Mouse (Mus musculus) kidney, embryonic 16.5 days (tissue): Measurements from ENCODE around the gene Vsig10. TPM values are rescaled to one million over a fixed set of nuclear protein-coding genes. Genes with fewer than 3 reads are reported as not detected.
"Not testable (repeated sequence)": the region's sequence is repeated elsewhere in the genome, so short reads cannot be mapped to it uniquely, and the experiment has no call there.

Source experiments
- ATAC-seq: fragments of 200-750 bp; cut with Nextera tagmentation; 2 replicates; pipeline ENCODE4 v1.8.0; 2017; ENCODE audit warnings: moderate TSS enrichment; ENCODE audit not compliant: low FRiP score, low TSS enrichment
- H3K27ac ChIP-seq: fragments of 300-500 bp; sonication (generic); 2 replicates; pipeline ENCODE4 v1.5.1; 2014; ENCODE audit warnings: low read length
- H3K27me3 ChIP-seq: fragments of 300-500 bp; sonication (generic); 2 replicates; pipeline ENCODE4 v1.6.1; 2014; ENCODE audit warnings: low read length, control low read depth, mixed read lengths; ENCODE audit not compliant: insufficient read depth
- H3K36me3 ChIP-seq: fragments of 300-500 bp; sonication (generic); 2 replicates; pipeline ENCODE4 v1.6.1; 2014; ENCODE audit warnings: low read length, control low read depth, mixed read lengths; ENCODE audit not compliant: insufficient read depth
- H3K4me1 ChIP-seq: fragments of 300-500 bp; sonication (generic); 2 replicates; pipeline ENCODE4 v1.6.1; 2014; ENCODE audit warnings: low read length, control low read depth, mixed read lengths; ENCODE audit not compliant: insufficient read depth
- H3K4me2 ChIP-seq: fragments of 300-500 bp; sonication (generic); replicated peaks from 2 replicates; pipeline ENCODE4 v1.6.1; 2014; ENCODE audit warnings: low read depth, low read length
- H3K4me3 ChIP-seq: fragments of 300-500 bp; sonication (generic); 2 replicates; pipeline ENCODE4 v1.5.1; 2014; ENCODE audit warnings: mild to moderate bottlenecking, low read length
- H3K9ac ChIP-seq: fragments of 300-500 bp; sonication (generic); replicated peaks from 2 replicates; pipeline ENCODE4 v1.6.1; 2014; ENCODE audit warnings: low read length
- H3K9me3 ChIP-seq: fragments of 300-500 bp; sonication (generic); 2 replicates; pipeline ENCODE4 v1.6.1; 2016; ENCODE audit warnings: low read length, control low read depth
- WGBS: fragments of 180-500 bp; shearing (Covaris S2); extraction: QIAGEN DNeasy Blood & Tissue Kit; methylation state at CpG from one replicate; pipeline ENCODE4 v1.1.7; 2014; 5-methylcytosine and 5-hydroxymethylcytosine counted together
- polyA plus RNA-seq: library from polyadenylated mRNA; unstranded; fragments of >200 nt; fragmentation: Nextera tagmentation; extraction: Ambion mirVana; gene quantifications from 2 replicates; pipeline ENCODE4 v1.2.1, GENCODE M21; 2015

The Vsig10 gene
- polyA plus RNA-seq, 1 experiment from 2014 or later = 14.6 TPM

DNA sequence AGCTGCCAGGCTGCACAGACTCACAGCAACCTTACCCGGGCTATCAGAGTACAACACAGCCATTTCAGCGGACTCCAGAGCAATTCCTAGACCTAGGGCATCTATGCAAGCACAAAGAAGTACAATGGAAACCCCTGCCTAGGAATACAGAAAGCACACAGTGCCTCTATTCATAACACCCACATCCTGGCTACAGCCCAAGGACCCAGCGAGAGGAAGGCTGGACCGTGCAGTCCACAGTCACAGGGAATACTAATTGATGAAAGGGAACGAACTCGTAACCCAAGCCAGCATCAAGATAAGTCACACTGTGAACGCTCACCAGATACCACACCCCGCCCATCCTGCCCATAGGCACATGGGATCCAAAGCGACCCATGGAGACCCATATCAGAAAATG lies 34.9 kb upstream of the Vsig10 start:
- no peak overlapping the region for H3K9ac ChIP-seq
- H3K4me1 ChIP-seq = peaks cover 31% of the 10 kb centered on the region
- no peak overlapping the region for H3K27ac ChIP-seq
- H3K4me3 ChIP-seq = no peak overlapping the region
- H3K9me3 ChIP-seq = no peaks in the 10 kb centered on the region
- ATAC-seq = no peak
- H3K36me3 ChIP-seq = peaks cover 37% of the 10 kb centered on the region
- no peak overlapping the region for H3K4me2 ChIP-seq
- H3K27me3 ChIP-seq = no peaks in the 10 kb centered on the region
- 84% methylated on average over 9 of the region's 9 CpGs for WGBS

GRCm38 (mm10) chr5:117284682-117285081 lies 34.2 kb upstream of the Vsig10 start:
- peaks cover 31% of the 10 kb centered on the region for H3K4me1 ChIP-seq
- WGBS = 68% methylated on average over 7 of the region's 7 CpGs
- no peak overlapping the region for H3K9ac ChIP-seq
- peaks cover 37% of the 10 kb centered on the region for H3K36me3 ChIP-seq
- no peaks in the 10 kb centered on the region for H3K27me3 ChIP-seq
- no peak overlapping the region for H3K4me3 ChIP-seq
- ATAC-seq = no peak
- H3K27ac ChIP-seq = no peak overlapping the region
- H3K4me2 ChIP-seq = no peak overlapping the region
- H3K9me3 ChIP-seq = no peaks in the 10 kb centered on the region

GRCm38 (mm10) chr5:117285266-117285665 lies 33.6 kb upstream of the Vsig10 start:
- H3K9ac ChIP-seq = no peak overlapping the region
- no peaks in the 10 kb centered on the region for H3K27me3 ChIP-seq
- peaks cover 5% of the 10 kb centered on the region; the same call in 1 of the 2 replicates for H3K9me3 ChIP-seq
- ATAC-seq = no peak
- peaks cover 37% of the 10 kb centered on the region for H3K36me3 ChIP-seq
- no peak overlapping the region for H3K27ac ChIP-seq
- 60% methylated on average over 4 of the region's 4 CpGs for WGBS
- peaks cover 31% of the 10 kb centered on the region for H3K4me1 ChIP-seq
- H3K4me3 ChIP-seq = no peak overlapping the region
- 0 out of 2 replicates have a peak overlapping the region, but pooled peaks have one; percentile 72 for H3K4me2 ChIP-seq

DNA sequence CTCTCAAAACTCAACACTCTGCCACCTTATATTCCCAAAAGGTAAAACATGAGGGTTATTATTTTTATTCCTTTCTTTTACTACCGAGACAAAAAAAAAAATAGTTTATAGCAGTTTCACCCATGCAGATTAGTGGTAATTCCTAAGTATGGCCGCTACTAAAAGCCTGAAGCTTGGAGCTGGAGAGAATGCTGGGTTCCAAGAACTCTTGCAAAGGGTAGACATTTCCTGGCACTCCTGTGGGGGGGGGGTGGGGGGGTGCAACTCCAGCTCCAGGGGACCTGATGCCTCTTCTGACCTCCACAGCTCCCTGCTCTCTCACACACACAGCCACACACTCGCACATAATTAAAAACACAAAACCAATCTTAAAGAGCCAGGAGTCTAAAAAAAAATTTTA lies 32.6 kb upstream of the Vsig10 start:
- H3K4me3 ChIP-seq = peak overlapping the region; percentile 92
- H3K9me3 ChIP-seq = peaks cover 5% of the 10 kb centered on the region; the same call in 1 of the 2 replicates
- peaks cover 32% of the 10 kb centered on the region for H3K36me3 ChIP-seq
- ATAC-seq = no peak
- H3K27ac ChIP-seq = no peak overlapping the region
- H3K9ac ChIP-seq = peak overlapping the region; percentile 90
- H3K4me2 ChIP-seq = peak overlapping the region; percentile 72
- H3K4me1 ChIP-seq = peaks cover 31% of the 10 kb centered on the region
- H3K27me3 ChIP-seq = no peaks in the 10 kb centered on the region
- WGBS = 39% methylated on average over 3 of the region's 3 CpGs

GRCm38 (mm10) chr5:117286831-117287822 lies 31.8 kb upstream of the Vsig10 start, which contains the start of gene Pebp1:
TSS of gene Pebp1 (minus strand) at chr5:117287625.
- peak within 1 kb of the TSS; percentile 92 for H3K4me3 ChIP-seq
- peak within 1 kb of the TSS; percentile 75 for H3K27ac ChIP-seq
- H3K27me3 ChIP-seq = no peaks in the 10 kb centered on the region
- peak within 1 kb of the TSS; percentile 72 for H3K4me2 ChIP-seq
- H3K9me3 ChIP-seq = peaks cover 5% of the 10 kb centered on the region; the same call in 1 of the 2 replicates
- H3K36me3 ChIP-seq = peaks cover 23% of the 10 kb centered on the region
- H3K4me1 ChIP-seq = peaks cover 31% of the 10 kb centered on the region
- under 1% methylated on average over 68 of the region's 77 CpGs for WGBS
- peak within 1 kb of the TSS; percentile 90 for H3K9ac ChIP-seq
- peak; percentile 96 for ATAC-seq

DNA sequence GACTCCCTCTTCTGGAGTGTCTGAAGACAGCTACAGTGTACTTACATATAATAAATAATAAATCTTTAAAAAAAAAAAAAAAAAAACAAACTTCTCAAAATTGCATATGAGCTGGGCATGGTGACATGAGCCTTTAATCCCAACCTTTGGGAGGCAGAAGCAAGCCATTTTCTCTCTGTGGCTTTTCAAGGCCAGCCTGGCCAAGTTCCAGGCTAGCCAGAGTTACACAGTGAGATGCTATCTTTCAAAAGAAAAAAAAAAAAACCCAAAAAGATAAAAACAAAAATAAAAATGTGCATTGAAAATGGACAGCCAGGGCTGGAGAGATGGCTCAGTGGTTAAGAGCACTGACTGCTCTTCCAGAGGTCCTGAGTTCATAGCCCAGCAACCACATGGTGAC lies 29.2 kb upstream of the Vsig10 start:
- Histone ChIP-seq H3K27me3 (no peaks in the 10 kb centered on the region), H3K4me1 (peaks cover 30% of the 10 kb centered on the region), H3K4me2 (no peak overlapping the region), H3K4me3 (no peak overlapping the region), H3K36me3 (peaks cover 7% of the 10 kb centered on the region), H3K9ac (no peak overlapping the region), H3K27ac (no peak overlapping the region), H3K9me3 (peaks cover 5% of the 10 kb centered on the region; the same call in 1 of the 2 replicates)
- ATAC-seq = no peak

DNA sequence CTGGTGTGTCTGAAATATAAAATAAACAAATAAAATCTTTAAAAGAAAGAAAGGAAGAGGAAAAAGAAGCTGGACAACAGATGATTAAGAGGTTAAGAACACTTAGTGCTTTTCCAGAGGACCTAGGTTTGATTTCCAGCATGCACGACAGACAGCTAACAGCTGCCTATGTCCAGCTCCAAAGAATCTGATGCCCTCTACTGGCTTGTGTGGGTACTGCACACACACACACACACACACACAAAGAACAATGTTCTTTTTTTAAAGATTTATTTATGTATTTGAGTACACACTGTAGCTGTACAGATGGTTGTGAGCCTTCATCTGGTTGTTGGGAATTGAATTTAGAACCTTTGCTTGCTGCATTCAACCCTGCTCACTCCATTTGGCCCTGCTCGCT lies 28.8 kb upstream of the Vsig10 start:
- ATAC-seq = no peak
- WGBS = 94% methylated on average over 2 of the region's 2 CpGs

DNA sequence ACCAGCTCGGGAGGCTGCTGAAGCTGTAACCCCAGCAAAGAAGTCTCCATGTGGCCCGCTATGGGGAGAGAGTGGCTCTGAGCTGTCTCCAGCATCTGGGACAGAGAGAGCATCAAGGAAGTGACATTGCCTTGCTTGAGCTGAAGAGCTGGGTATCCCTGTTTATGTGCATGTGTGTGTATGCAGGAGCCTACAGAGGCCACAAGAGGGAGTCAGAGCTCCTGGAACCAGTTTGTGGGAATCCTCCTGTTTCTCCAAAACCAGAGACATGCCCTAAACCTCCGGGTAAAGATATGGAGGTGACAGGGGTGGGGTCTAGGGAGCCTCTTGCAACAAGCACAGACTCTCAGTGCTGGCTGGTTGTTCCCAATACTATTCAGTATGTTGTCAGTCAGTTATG lies 27.6 kb upstream of the Vsig10 start:
- H3K9me3 ChIP-seq = peaks cover 5% of the 10 kb centered on the region; the same call in 1 of the 2 replicates
- ATAC-seq = no peak
- no peaks in the 10 kb centered on the region for H3K36me3 ChIP-seq
- H3K4me3 ChIP-seq = no peak overlapping the region
- no peak overlapping the region for H3K9ac ChIP-seq
- H3K27ac ChIP-seq = no peak overlapping the region
- 81% methylated on average over 3 of the region's 3 CpGs for WGBS
- peaks cover 13% of the 10 kb centered on the region for H3K4me1 ChIP-seq
- H3K4me2 ChIP-seq = no peak overlapping the region
- no peaks in the 10 kb centered on the region for H3K27me3 ChIP-seq

More for the DNA sequence above, 28.8 kb upstream of the Vsig10 start:
- Histone ChIP-seq H3K9me3 (peaks cover 5% of the 10 kb centered on the region; the same call in 1 of the 2 replicates), H3K36me3 (peaks cover 3% of the 10 kb centered on the region; the same call in 1 of the 2 replicates), H3K4me2 (no peak overlapping the region), H3K27me3 (no peaks in the 10 kb centered on the region), H3K4me3 (no peak overlapping the region), H3K27ac (no peak overlapping the region), H3K4me1 (peaks cover 25% of the 10 kb centered on the region), H3K9ac (no peak overlapping the region)

- Histone ChIP-seq H3K36me3 (no peaks in the 10 kb centered on the region), H3K9ac (no peak overlapping the region), H3K4me2 (no peak overlapping the region), H3K4me1 (peaks cover 10% of the 10 kb centered on the region), H3K4me3 (no peak overlapping the region), H3K27me3 (no peaks in the 10 kb centered on the region), H3K9me3 (peaks cover 5% of the 10 kb centered on the region; the same call in 1 of the 2 replicates), H3K27ac (no peak overlapping the region)
- 45% methylated on average over 6 of the region's 6 CpGs for WGBS
- ATAC-seq = peak; percentile 71
Observed at GRCm38 (mm10) chr5:117292547-117292946, 26.3 kb upstream of the Vsig10 start.

DNA sequence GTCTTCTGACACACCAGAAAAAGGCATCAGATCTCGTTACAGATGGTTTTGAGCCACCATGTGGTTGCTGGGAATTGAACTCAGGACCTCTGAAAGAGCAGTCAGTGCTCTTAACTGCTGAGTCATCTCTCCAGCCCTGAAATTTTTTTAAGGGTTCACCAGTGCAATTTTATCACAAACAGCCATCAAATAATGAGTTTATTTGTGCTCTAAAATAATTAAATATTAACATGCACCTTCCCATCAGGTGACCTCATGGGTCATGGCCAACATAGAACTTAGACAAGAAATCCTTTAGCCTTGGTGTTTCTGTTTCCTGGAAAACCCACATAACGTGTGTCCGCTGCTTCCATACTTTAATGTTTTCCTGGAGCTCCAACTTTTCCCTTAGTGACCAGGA lies 25.1 kb upstream of the Vsig10 start:
- not testable (repeated sequence) for H3K27ac ChIP-seq, H3K4me2 ChIP-seq, H3K4me1 ChIP-seq, H3K36me3 ChIP-seq, ATAC-seq, H3K4me3 ChIP-seq, H3K9ac ChIP-seq, H3K27me3 ChIP-seq, H3K9me3 ChIP-seq
- WGBS = 85% methylated on average over 3 of the region's 3 CpGs
